Mouse (Mus musculus): Measurements from ENCODE around the gene Enah. TPM values are rescaled to one million over a fixed set of nuclear protein-coding genes. Genes with fewer than 3 reads are reported as not detected.

Enah gene
- total and polyA plus RNA-seq, 3 experiments = 0.45 to 0.69 TPM; not detected in 1

DNA sequence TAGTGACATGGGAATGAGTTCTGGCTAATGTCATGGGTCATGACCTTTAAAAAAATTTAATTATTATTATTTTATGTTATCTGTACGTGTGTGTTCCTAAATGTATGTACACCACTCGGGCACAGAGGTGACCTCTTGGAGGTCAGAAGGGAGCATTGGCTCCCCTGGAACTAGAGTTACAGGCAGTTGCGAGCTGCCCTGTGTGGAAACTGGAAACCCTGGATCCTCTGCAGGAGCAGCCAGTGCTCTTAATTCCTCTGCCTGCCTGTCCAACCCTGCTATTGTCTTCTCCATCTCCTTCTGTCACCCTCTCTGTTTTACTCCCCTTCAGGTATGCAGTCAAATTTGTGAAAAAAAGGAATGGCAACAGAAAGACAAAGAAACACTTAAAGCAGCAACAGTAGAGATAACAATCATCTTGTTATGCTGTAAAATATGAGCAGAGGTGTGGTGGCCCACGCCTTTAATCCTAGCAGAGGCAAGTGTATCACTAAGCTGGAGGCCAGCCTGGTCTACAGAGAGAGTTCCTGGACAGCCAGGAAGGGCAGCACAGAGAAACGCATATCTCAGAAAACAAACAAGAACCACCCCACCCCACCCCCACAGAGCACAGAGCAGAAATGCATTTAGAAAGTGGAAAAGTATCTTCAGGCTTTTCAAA lies 10.3 kb upstream of the Enah start:
- Histone ChIP-seq H3K79me2 (ENCODE audit: control insufficient read depth, insufficient read depth, low read length, poor library complexity) (no peaks in the 10 kb centered on the region), H3K4me3 (ENCODE audit: control insufficient read depth in 1 of 2, insufficient read depth in 1 of 2, low read depth in 2 of 2, low read length in 2 of 2) (no peak overlapping the region), H3K9me3 (replicated peaks; ENCODE audit: insufficient read depth, low read length) (no peaks in the 10 kb centered on the region), H3K27me3 (ENCODE audit: control insufficient read depth in 1 of 2, insufficient read depth in 2 of 2, low read length in 2 of 2) (no peaks in the 10 kb centered on the region), H3K9ac (ENCODE audit: control insufficient read depth, low read depth, low read length, poor library complexity, severe bottlenecking) (no peak overlapping the region), H3K4me1 (ENCODE audit: control insufficient read depth in 1 of 2, insufficient read depth in 2 of 2, low read length in 2 of 2) (no peaks in the 10 kb centered on the region), H3K36me3 (ENCODE audit: control insufficient read depth in 1 of 2, insufficient read depth in 2 of 2, low read length in 2 of 2) (no peaks in the 10 kb centered on the region), H3K27ac (ENCODE audit: control insufficient read depth, low read depth, low read length) (no peak overlapping the region)
- no peak for DNase-seq (ENCODE audit: low read depth, low spot score)
- TF ChIP-seq TCF12 (IDR thresholded peaks at IDR 0.05; ENCODE audit: low read depth, low read length) = no peak
- TF ChIP-seq TAL1 (IDR thresholded peaks at IDR 0.05; ENCODE audit: low read length) = no peak
- TF ChIP-seq SIN3A (IDR thresholded peaks at IDR 0.05; ENCODE audit: low read length) = no peak
- no peak for TF ChIP-seq MXI1 (IDR thresholded peaks at IDR 0.05; ENCODE audit: low read depth, low read length)
- TF ChIP-seq ZNF384 (IDR thresholded peaks at IDR 0.05; ENCODE audit: low read depth, low read length) = no peak
- no peak for TF ChIP-seq TBP (IDR thresholded peaks at IDR 0.05; ENCODE audit: low read depth, low read length)
- TF ChIP-seq E2F4 (IDR thresholded peaks at IDR 0.05; ENCODE audit: borderline replicate concordance, low read depth, low read length) = no peak
- no peak for TF ChIP-seq GABPA (IDR thresholded peaks at IDR 0.05; ENCODE audit: low read depth, low read length)

DNA sequence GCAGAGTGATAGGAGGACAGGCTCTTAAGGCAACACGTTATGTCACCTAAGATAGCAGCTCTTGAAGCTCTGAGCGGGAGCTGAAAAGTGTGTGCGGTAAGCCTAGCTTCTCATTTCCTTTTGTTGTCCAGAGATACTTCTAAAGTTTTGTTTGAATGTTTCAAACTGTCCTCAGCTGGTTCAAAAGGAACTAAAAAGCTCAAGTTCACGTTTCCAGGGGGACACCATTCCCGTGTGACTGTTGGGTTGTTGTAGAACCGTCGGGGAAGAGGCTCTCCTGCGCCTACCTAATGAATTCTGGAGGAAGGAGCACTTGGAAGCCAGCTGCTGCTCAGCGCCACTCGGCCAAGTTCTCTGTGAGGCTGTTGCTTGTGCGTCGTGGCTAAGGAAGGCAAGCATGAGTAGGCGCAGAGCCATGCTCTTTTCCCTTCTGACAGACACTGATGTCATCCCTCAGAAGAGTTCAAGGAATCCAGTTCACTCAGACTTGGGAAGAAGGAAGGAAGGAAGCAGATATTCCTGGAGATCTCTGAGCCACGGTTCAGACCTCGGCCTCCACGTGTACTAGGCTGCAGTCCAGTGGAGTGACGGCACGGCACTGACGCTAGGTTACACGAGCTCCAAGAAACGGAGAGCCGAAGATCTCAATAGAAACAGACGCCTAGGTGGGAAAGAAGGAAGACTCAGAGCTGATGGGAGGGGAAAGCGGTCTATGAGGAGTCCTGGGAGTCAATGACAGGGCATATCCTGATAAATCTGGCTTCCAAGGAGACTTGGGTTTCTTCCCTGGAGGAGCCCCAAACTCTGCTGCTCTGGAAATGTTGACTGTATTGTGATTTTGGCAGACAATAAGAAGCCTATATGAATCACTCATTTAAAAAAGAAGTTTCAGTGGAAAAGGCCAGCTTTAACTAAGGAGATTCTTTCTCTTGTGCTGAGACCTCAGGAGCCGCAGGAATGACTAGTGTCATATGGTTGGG lies 8.7 kb upstream of the Enah start:
- Histone ChIP-seq H3K9ac (ENCODE audit: control insufficient read depth, low read depth, low read length, poor library complexity, severe bottlenecking) (no peak overlapping the region), H3K36me3 (ENCODE audit: control insufficient read depth in 1 of 2, insufficient read depth in 2 of 2, low read length in 2 of 2) (no peaks in the 10 kb centered on the region), H3K4me3 (ENCODE audit: control insufficient read depth in 1 of 2, insufficient read depth in 1 of 2, low read depth in 2 of 2, low read length in 2 of 2) (no peak overlapping the region), H3K79me2 (ENCODE audit: control insufficient read depth, insufficient read depth, low read length, poor library complexity) (no peaks in the 10 kb centered on the region), H3K4me1 (ENCODE audit: control insufficient read depth in 1 of 2, insufficient read depth in 2 of 2, low read length in 2 of 2) (no peaks in the 10 kb centered on the region), H3K27me3 (ENCODE audit: control insufficient read depth in 1 of 2, insufficient read depth in 2 of 2, low read length in 2 of 2) (no peaks in the 10 kb centered on the region), H3K9me3 (replicated peaks; ENCODE audit: insufficient read depth, low read length) (no peaks in the 10 kb centered on the region), H3K27ac (ENCODE audit: control insufficient read depth, low read depth, low read length) (no peak overlapping the region)
- no peak for DNase-seq (ENCODE audit: low read depth, low spot score)
- TF ChIP-seq KAT2A (conservative IDR thresholded peaks at IDR 0.05; ENCODE audit: low read depth, low read length) (no peak), USF1 (IDR thresholded peaks at IDR 0.05; ENCODE audit: low read depth, low read length) (no peak), TAL1 (IDR thresholded peaks at IDR 0.05; ENCODE audit: low read length) (no peak), E2F4 (IDR thresholded peaks at IDR 0.05; ENCODE audit: borderline replicate concordance, low read depth, low read length) (no peak), HCFC1 (IDR thresholded peaks at IDR 0.05; ENCODE audit: low read depth, low read length) (no peak), ZKSCAN1 (IDR thresholded peaks at IDR 0.05; ENCODE audit: low read depth, low read length) (no peak), POLR2AphosphoS2 (IDR thresholded peaks at IDR 0.05; ENCODE audit: low read length) (no peak), GATA1 (IDR thresholded peaks at IDR 0.05; ENCODE audit: low read depth, low read length) (no peak)

All from MEL (cell line).